Mouse (Mus musculus) myocyte (in vitro differentiated cells): ENCODE measurements around the gene Atp8b4.

Experiments used
- CEBPB ChIP-seq: IDR thresholded peaks from 2 replicates; pipeline ENCODE4 v1.6.1; 2011; ENCODE audit warnings: mild to moderate bottlenecking, moderate library complexity; ENCODE audit not compliant: poor library complexity, insufficient read depth, severe bottlenecking
- E2F4 ChIP-seq: IDR thresholded peaks from one replicate; pipeline ENCODE4 v1.6.1; 2011; ENCODE audit warnings: mild to moderate bottlenecking, control low read depth, moderate library complexity; ENCODE audit not compliant: insufficient read depth
- MAX ChIP-seq: IDR thresholded peaks from one replicate; pipeline ENCODE4 v1.6.1; 2011; ENCODE audit warnings: low read depth, mild to moderate bottlenecking, control low read depth
- MYOD1 ChIP-seq, 3 experiments: IDR thresholded peaks; one replicate each; pipeline ENCODE4 v1.6.1; 2011; ENCODE audit warnings: control low read depth in 2 of 3, low read depth in 2 of 3, mild to moderate bottlenecking in 2 of 3, moderate library complexity in 1 of 3; ENCODE audit not compliant: insufficient read length in 2 of 3, control insufficient read depth in 1 of 3
- MYOG ChIP-seq, 3 experiments: IDR thresholded peaks; one replicate each; pipeline ENCODE4 v1.6.1; 2011; ENCODE audit warnings: control low read depth in 2 of 3, low read depth in 2 of 3, mild to moderate bottlenecking in 2 of 3; ENCODE audit not compliant: insufficient read length in 2 of 3, control insufficient read depth in 1 of 3, insufficient read depth in 1 of 3
- POLR2A ChIP-seq: IDR thresholded peaks from one replicate; pipeline ENCODE4 v1.6.1; 2011; ENCODE audit warnings: low read depth, mild to moderate bottlenecking, control low read depth, moderate library complexity; ENCODE audit not compliant: insufficient read length
- POLR2AphosphoS2 ChIP-seq: IDR thresholded peaks from one replicate; pipeline ENCODE4 v1.6.1; 2011; ENCODE audit warnings: low read depth, control low read depth; ENCODE audit not compliant: insufficient read length
- REST ChIP-seq: IDR thresholded peaks from one replicate; pipeline ENCODE4 v1.6.1; 2011; ENCODE audit warnings: mild to moderate bottlenecking, control low read depth, moderate library complexity; ENCODE audit not compliant: insufficient read depth, insufficient read length
- SRF ChIP-seq: IDR thresholded peaks from one replicate; pipeline ENCODE4 v1.6.1; 2011; ENCODE audit warnings: low read depth; ENCODE audit not compliant: control insufficient read depth, insufficient read length
- TCF12 ChIP-seq: IDR thresholded peaks from one replicate; pipeline ENCODE4 v1.6.1; 2011; ENCODE audit warnings: mild to moderate bottlenecking, control low read depth; ENCODE audit not compliant: poor library complexity, insufficient read depth, severe bottlenecking
- TCF3 ChIP-seq: IDR thresholded peaks from one replicate; pipeline ENCODE4 v1.6.1; 2011; ENCODE audit warnings: low read depth, control low read depth; ENCODE audit not compliant: insufficient read length
- USF1 ChIP-seq: IDR thresholded peaks from one replicate; pipeline ENCODE4 v1.6.1; 2011; ENCODE audit warnings: low read depth, mild to moderate bottlenecking, control low read depth, moderate library complexity

DNA sequence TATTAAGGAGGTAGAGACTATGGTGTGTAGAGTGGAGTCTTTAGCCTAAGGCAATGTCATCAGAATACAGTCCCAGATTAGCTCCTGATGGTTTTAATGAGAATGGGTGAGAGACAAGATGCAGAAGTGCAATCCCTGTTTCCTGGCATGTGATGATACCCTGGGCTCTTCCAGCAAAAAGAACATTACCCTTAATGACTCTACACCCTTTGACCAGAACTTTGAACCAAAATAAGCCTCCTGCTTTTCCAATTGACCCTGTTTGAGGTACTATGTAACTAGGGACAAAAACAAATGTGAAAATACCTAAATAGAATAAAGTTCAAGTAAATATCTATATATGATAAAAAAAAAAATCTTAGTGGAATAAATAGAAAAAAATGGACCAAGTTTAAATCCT, 37.2 kb upstream of the Atp8b4 start:
- TF ChIP-seq POLR2A = no peak
- no peak for TF ChIP-seq USF1
- no peak for TF ChIP-seq E2F4
- TF ChIP-seq CEBPB = no peak
- no peak for TF ChIP-seq POLR2AphosphoS2
- no peak for TF ChIP-seq MAX
- TF ChIP-seq TCF3 = no peak
- TF ChIP-seq TCF12 = no peak
- no peak for TF ChIP-seq SRF
- no peak for TF ChIP-seq MYOD1 (IDR thresholded peaks at IDR 0.05; ENCODE audit: control insufficient read depth in 1 of 3, insufficient read length in 2 of 3, low read depth in 2 of 3)
- no peak for TF ChIP-seq MYOG (IDR thresholded peaks at IDR 0.05; ENCODE audit: control insufficient read depth in 1 of 3, insufficient read depth in 1 of 3, insufficient read length in 2 of 3, low read depth in 2 of 3)
- TF ChIP-seq REST = no peak
